Mouse (Mus musculus): ENCODE measurements at regions not wholly inside any gene's neighbourhood (a gene's known extent, or its start where the extent isn't known, plus 50 kb on each side); places are given as distances from the start of the nearest gene placed in this dataset.

DNA sequence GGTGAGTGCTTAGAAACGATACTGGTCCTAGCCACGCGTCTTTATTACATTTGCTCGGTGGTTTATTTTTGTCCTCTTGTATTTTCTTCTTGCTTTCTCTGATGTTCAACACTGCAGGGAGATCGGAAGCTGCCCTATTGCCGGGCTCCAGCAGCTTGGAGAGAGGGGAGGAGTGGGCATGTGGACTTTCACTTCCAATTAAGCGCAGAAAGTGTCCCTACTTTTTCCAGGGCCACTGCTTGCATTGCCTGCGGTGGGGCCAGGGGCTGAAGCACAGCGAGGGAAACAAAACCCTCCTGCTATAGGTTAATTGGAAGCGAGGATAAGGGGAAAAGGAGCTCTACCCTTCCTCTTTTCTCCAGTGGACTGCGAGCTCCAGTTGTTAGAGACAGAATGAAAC, 114.4 kb upstream of the Cdh6 start:
- DNase-seq: peak; percentile 26

GRCm38 (mm10) chr15:13285355-13285754, 111.9 kb upstream of the Cdh6 start:
- no peak for DNase-seq

DNA sequence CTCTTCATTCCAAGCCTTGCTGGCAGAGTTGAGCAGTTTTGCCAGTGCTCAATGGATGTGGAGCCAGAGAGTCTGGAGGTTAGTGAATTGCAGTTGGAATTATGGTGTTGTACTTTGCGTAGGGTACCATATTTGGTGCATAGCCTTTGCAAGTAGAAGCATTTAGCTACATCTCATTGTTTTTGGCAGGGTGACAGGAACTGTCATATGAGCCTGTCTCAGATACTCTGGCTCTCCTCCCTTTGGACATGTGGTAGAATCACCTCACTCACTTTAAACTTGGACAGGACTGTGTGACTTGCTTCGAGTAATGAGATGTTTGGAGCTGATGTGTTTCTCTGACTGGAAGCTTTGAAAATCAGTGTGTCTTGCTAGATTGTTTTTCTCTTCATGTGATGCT, 110.7 kb upstream of the Cdh6 start:
- no peak for DNase-seq

- no peak for DNase-seq
Observed at GRCm38 (mm10) chr15:13283106-13283505, 109.6 kb upstream of the Cdh6 start.

GRCm38 (mm10) chr15:13276909-13277235, 103.4 kb upstream of the Cdh6 start:
- no peak for DNase-seq

DNA sequence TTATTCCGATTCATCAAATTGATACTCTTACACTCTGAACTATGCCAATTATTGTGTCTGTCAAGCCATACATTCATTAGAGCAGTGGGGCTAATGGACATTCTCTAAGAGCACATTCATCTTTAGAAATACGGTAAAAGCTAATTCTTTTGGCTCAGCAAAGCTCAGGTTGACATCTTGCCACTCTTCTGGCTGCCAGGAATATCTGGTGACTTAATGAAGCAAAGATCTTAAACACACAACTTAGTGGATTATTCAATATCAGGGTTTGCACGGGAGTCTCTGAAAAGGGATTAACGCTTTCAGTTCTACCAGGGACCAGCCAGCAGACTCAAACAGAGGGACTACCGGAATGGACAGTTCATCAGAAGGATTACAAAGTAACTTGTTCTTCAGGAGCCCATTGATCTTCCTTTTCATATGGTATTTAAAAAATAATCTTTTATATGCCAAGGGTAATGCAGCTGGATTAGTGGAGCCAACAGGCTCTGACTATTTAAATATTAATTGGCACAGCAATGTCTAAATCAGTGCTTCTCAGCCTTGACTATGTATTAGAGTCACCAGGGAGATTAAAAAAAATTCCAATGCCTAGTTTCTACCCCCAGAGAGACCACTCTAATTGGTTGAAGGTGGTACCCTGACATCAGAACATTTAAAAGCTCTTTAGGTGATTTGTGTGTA, 102.9 kb upstream of the Cdh6 start:
- no peak for DNase-seq

DNA sequence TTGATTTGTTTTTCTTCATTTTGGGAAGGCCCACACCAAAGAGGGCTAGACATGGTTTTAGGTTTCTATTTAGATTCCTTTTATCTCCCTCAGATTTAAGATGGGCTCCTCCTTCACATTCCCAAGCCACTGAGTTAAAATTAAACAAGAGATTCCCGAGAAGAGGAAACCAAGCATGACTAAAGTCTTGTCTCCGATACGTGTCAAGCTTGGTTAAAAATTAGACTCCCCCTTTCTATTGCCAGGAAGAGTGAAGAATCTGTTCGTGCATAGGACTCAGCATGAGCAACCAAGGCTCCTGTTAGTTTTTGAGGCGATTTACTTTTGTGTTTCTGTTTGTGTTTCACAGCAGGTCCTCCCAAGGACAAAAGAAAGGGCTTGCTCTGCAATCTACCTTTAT, 101.9 kb upstream of the Cdh6 start:
- no peak for DNase-seq

DNA sequence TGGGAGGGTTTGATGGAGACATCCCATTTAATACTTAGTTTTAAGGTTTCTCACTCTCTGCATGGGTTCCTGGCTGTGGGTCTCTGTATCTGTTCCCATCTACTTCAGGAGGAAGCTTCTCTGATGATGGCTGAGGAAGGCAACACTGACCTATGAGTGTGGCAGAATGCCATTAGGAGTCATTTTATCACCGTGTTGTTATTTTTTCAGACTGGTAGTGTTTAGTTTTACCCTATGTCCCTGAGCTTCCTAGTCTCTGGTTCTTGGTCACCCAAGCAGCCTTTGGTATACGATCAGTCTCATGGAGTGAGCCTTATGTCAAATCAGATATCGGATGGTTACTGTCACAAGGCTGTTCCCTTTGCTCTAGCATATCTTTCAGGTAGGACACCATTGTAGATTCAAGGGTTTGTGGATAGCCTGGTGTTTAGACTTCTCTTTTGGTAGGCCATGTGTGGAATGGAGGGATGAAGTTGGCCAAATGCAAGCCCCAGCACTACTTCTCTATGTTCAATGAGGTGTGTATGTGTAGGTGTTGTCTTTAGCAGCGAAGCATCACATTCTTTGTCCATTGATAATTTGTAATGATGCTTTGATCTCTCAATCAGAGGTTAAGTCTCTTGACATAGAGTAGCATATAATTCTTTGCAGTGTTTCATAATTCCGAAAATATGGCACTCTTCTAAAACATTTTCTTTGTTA, 101.0 kb upstream of the Cdh6 start:
- DNase-seq: no peak

DNA sequence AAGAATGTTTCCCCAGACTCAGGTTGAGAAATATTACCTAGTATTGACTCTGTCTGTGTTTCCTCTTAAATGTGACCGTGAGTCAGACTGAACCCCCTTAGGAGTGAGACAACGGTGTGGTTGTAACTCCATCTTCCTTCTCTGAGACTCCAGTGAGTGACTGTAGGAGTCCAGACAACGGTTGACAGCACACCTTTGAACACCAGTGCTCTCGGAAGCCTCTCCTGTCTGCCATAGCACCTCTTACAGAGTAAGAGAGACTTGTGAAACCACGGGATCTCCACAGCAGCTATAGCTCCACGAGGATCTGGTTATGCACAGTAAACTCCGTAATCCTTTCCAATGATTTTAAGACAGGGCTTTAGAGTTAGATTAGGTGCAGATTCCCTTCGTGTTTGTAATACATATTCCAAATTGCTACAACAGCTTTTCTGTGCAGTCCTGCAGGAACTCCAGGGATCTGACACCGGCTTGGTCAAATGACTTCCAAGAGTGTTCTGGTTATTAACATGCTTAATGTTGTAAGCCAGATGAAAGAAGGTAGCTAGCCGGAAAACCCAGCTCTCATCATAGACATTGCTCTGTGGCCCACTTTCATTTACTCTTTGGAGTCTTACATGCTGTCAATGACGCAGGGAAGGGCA, 72.7 kb upstream of the Cdh6 start:
- no peak for DNase-seq

GRCm38 (mm10) chr15:13244306-13244705, 70.8 kb upstream of the Cdh6 start:
- DNase-seq: peak; percentile 26

DNA sequence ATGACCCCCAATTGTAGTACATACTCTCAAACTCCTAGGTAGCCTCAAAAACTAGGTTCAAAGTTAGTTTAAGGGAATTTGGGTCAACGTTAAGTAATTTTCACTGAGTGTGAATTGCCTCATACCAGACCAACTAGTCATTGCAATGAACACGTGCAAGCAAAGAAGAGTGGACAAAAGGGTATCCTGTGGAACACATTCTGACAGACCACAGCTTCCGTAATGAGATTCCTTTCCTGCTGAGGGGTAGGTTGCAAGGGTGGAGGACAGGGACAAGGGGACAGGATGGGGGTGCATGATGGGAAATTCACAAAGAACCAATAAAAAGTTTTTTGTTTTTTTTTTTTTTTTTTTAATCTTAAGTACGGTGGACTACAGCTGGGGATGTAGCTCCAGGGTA, 70.1 kb upstream of the Cdh6 start:
- no peak for DNase-seq

GRCm38 (mm10) chr15:13240931-13241330, 67.5 kb upstream of the Cdh6 start:
- DNase-seq: no peak

- no peak for DNase-seq
Observed at GRCm38 (mm10) chr15:13236869-13237507, 63.5 kb upstream of the Cdh6 start.

DNA sequence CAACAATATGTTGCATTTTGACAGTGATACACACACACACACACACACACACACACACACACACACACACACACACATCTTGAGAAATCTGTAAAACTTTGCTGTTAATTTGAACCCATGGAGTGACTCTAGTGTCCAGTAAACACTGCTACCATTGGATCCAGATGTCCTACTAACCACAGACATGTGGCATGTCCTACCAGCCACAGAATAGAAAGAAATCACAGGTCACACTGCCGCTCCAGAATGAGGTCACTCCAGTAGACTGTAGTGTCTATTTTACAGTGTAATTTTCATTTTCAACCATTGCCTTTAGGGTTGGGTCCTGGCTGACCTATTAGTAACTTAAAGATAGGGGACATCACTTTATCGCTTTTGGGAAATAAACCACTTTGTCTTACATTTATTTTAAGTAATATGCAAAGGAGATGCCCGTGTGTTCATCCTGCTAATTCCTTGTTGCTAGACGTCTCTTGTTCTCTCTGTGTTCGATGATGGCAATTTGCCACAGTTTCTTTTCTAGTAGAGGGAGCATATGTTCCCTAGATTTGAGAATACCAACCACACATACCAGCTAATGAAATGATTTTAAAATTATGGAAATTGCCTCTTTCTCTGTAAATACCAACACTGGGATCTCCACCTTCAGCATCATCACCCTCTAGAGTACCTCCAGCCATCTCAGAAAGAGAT, 59.2 kb upstream of the Cdh6 start:
- peak; percentile 12 for DNase-seq

- DNase-seq: no peak
Observed at GRCm38 (mm10) chr15:13231550-13231949, 58.1 kb upstream of the Cdh6 start.

DNA sequence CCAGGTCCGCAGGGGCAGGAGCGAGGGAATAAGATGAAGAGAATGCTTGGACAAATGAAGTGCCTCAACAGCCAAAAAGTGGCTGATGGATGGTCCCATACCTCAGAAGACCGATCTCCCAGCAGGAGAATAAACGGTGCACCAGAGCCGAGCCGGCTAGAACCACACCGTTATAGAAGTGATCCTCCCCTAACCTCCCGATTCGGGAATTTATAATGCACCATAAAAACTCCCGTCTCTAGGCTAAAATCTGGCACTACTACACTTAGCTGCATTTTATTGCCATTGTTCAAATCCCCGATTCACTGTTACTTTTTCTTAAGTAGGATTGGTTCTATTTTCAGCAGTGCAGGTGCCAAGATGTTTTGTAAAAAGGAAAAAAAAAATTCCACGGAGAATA, 54.6 kb upstream of the Cdh6 start:
- no peak for DNase-seq

All from embryo, embryonic 11 days (tissue).